Mouse (Mus musculus) forebrain, embryonic 16.5 days (tissue): Measurements from ENCODE around the gene B4galt4. TPM values are rescaled to one million over a fixed set of nuclear protein-coding genes. Genes with fewer than 3 reads are reported as not detected.

Experiments used
- ATAC-seq: fragments of 200-750 bp; cut with Nextera tagmentation; 2 replicates; pipeline ENCODE4 v1.8.0; 2017; ENCODE audit warnings: mild to moderate bottlenecking, moderate library complexity
- H3K27ac ChIP-seq: fragments of 300-500 bp; sonication (generic); 2 replicates; pipeline ENCODE4 v1.5.1; 2014; ENCODE audit warnings: low read length, control low read depth
- H3K27me3 ChIP-seq: fragments of 300-500 bp; sonication (generic); replicated peaks from 2 replicates; pipeline ENCODE4 v1.6.1; 2014; ENCODE audit warnings: low read length; ENCODE audit not compliant: control insufficient read depth, insufficient read depth
- H3K36me3 ChIP-seq: fragments of 300-500 bp; sonication (generic); 2 replicates; pipeline ENCODE4 v1.6.1; 2014; ENCODE audit not compliant: control insufficient read depth, insufficient read depth
- H3K4me1 ChIP-seq: fragments of 300-500 bp; sonication (generic); replicated peaks from 2 replicates; pipeline ENCODE4 v1.6.1; 2014; ENCODE audit warnings: low read length; ENCODE audit not compliant: control insufficient read depth, insufficient read depth
- H3K4me2 ChIP-seq: fragments of 300-500 bp; sonication (generic); 2 replicates; pipeline ENCODE4 v1.6.1; 2014; ENCODE audit warnings: mild to moderate bottlenecking, low read length, control low read depth
- H3K4me3 ChIP-seq: fragments of 300-500 bp; sonication (generic); replicated peaks from 2 replicates; pipeline ENCODE4 v1.5.1; 2014; ENCODE audit warnings: mild to moderate bottlenecking, low read length, control low read depth
- H3K9ac ChIP-seq: fragments of 300-500 bp; sonication (generic); replicated peaks from 2 replicates; pipeline ENCODE4 v1.6.1; 2014; ENCODE audit warnings: low read depth, low read length, control low read depth
- H3K9me3 ChIP-seq: fragments of 300-500 bp; sonication (generic); 2 replicates; pipeline ENCODE4 v1.6.1; 2016; ENCODE audit warnings: low read length; ENCODE audit not compliant: control insufficient read depth
- WGBS: fragments of 180-500 bp; shearing (Covaris S2); extraction: QIAGEN DNeasy Blood & Tissue Kit; methylation state at CpG from one replicate; pipeline ENCODE4 v1.1.7; 2014; 5-methylcytosine and 5-hydroxymethylcytosine counted together
- polyA plus RNA-seq: library from polyadenylated mRNA; unstranded; fragments of >200 nt; fragmentation: Nextera tagmentation; extraction: Ambion mirVana; gene quantifications from 2 replicates; pipeline ENCODE4 v1.2.1, GENCODE M21; 2015

The B4galt4 gene
- polyA plus RNA-seq, 1 experiment from 2014 or later, result 25.8 TPM

DNA sequence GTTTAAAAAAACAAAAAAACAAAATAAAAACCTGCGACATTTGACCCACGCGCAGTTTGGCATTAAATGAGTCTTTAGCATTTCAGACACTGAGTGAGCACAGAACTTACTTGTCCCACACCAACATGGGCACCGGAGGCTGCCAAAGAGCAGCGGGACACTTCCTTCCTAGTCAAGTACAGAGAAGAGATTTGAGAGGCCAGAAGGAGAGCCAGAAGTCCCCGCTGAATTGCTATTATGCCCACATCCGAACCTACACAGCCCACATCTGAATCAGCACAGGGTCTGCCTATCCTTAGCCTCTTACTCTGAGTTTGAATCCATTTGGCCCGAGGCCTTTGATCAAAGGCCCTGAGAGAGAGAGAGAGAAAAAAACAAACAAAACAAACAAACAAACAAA, 17.8 kb upstream of the B4galt4 start:
- H3K27me3 ChIP-seq, result no peaks in the 10 kb centered on the region
- no peak overlapping the region for H3K4me3 ChIP-seq
- H3K4me1 ChIP-seq, result no peaks in the 10 kb centered on the region
- no peaks in the 10 kb centered on the region for H3K9me3 ChIP-seq
- H3K36me3 ChIP-seq, result no peaks in the 10 kb centered on the region
- no peak overlapping the region for H3K9ac ChIP-seq
- H3K27ac ChIP-seq, result no peak overlapping the region
- WGBS, result 86% methylated on average over 8 of the region's 8 CpGs
- no peak for ATAC-seq
- H3K4me2 ChIP-seq, result no peak overlapping the region

DNA sequence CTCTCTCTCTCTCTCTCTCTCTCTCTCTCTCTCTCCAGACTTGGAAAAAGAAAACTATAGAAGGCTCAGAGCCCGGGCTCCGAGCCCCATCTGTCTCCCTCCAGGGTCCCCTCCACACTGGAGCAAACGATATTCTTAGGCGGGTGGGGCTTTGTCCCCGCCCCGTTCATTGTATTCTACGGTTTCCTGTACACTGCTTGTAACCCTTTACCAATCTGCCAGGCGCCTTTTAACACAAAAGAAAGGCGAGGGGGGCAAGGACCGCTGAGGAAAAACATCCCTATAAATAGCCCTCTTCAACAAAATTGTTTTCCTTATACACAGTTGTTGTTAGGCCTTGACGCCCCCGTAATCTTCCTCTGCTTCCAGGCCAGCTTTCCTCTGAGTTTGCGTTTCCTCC, 17.1 kb upstream of the B4galt4 start:
- no peak overlapping the region for H3K4me3 ChIP-seq
- no peaks in the 10 kb centered on the region for H3K4me1 ChIP-seq
- H3K27ac ChIP-seq, result no peak overlapping the region
- H3K9me3 ChIP-seq, result no peaks in the 10 kb centered on the region
- no peak overlapping the region for H3K9ac ChIP-seq
- 43% methylated on average over 13 of the region's 13 CpGs for WGBS
- no peaks in the 10 kb centered on the region for H3K27me3 ChIP-seq
- H3K36me3 ChIP-seq, result no peaks in the 10 kb centered on the region
- no peak for ATAC-seq
- H3K4me2 ChIP-seq, result no peak overlapping the region

DNA sequence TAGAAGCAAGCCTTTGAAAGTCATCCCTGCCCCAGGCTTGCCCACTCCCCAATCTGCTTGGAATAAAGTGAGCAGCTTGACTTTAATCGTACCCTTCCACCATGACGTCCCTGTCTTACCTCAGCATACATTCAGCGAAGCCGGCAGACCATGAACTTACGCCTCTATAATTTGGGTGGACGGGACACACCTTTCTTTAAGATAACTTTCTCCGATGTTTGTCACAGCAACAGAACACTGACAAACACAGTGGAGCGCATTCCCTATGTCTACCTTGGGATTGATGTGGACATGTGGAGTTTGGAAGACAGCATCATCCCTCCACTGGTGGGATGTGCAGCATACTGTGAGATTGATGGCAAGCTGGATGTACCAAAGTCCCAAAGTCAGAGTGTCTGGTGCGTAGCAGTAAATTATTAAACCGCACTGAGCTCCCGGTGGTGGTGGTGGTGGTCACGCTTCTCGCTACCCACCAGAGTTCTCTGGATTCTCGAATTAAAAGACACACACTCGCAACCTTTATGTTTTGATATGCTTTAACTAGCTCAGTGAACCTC, 13.4 kb upstream of the B4galt4 start:
- Histone ChIP-seq H3K36me3 (no peaks in the 10 kb centered on the region), H3K27ac (no peak overlapping the region), H3K27me3 (no peaks in the 10 kb centered on the region), H3K9me3 (no peaks in the 10 kb centered on the region), H3K4me2 (no peak overlapping the region), H3K4me1 (no peaks in the 10 kb centered on the region), H3K9ac (no peak overlapping the region), H3K4me3 (no peak overlapping the region)
- WGBS, result 96% methylated on average over 15 of the region's 15 CpGs
- no peak for ATAC-seq

- 89% methylated on average over 6 of the region's 6 CpGs for whole genome bisulfite sequencing
- no peak for ATAC-seq
- no peaks in the 10 kb centered on the region for H3K9me3 ChIP-seq
- H3K4me1 ChIP-seq, result no peaks in the 10 kb centered on the region
- no peak overlapping the region for H3K4me3 ChIP-seq
- H3K4me2 ChIP-seq, result no peak overlapping the region
- H3K27ac ChIP-seq, result no peak overlapping the region
- H3K9ac ChIP-seq, result no peak overlapping the region
- no peaks in the 10 kb centered on the region for H3K27me3 ChIP-seq
- H3K36me3 ChIP-seq, result no peaks in the 10 kb centered on the region
Measured at GRCm38 (mm10) chr16:38729139-38729538, 12.9 kb upstream of the B4galt4 start.

DNA sequence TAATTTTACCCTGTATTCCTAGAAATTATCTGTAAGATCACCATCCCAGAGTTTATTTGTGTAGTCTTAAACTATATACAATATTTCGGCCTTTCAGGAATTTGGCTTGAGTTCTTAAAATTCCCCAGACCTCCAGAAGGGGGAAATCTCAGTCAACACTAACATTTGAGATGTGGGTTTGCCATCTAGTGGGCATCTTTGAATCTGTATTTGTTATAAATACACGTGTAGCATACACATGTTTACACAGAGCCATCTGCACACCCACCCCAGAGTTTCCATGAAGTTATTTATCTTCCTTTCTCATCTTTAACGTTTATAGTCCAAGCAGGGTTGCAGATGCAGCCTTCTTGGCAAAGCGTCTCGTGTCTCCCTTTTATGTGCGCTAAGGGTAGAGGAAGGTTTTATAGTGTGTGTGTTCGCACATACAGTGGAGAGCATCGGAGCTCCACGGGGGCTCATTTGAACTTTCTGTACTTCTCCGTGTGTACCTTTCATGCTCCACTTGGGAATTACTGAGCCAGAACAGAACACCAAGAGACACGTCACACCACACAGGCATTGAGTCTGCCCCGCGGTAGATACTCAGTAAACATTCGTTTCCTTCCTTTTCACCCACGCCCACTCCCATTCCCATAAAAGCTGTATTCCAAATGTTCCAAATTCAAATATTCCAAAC, 12.3 kb upstream of the B4galt4 start:
- no peaks in the 10 kb centered on the region for H3K36me3 ChIP-seq
- WGBS, result 63% methylated on average over 15 of the region's 15 CpGs
- H3K4me1 ChIP-seq, result no peaks in the 10 kb centered on the region
- H3K4me2 ChIP-seq, result no peak overlapping the region
- H3K27me3 ChIP-seq, result no peaks in the 10 kb centered on the region
- H3K9me3 ChIP-seq, result no peaks in the 10 kb centered on the region
- no peak overlapping the region for H3K27ac ChIP-seq
- peak; percentile 86 for ATAC-seq
- no peak overlapping the region for H3K9ac ChIP-seq
- H3K4me3 ChIP-seq, result no peak overlapping the region

GRCm38 (mm10) chr16:38730921-38731320, 11.1 kb upstream of the B4galt4 start:
- 63% methylated on average over 8 of the region's 8 CpGs for WGBS
- ATAC-seq, result no peak
- no peak overlapping the region for H3K4me2 ChIP-seq
- no peaks in the 10 kb centered on the region for H3K36me3 ChIP-seq
- H3K9ac ChIP-seq, result no peak overlapping the region
- H3K4me1 ChIP-seq, result no peaks in the 10 kb centered on the region
- no peaks in the 10 kb centered on the region for H3K27me3 ChIP-seq
- no peak overlapping the region for H3K27ac ChIP-seq
- H3K9me3 ChIP-seq, result no peaks in the 10 kb centered on the region
- no peak overlapping the region for H3K4me3 ChIP-seq

DNA sequence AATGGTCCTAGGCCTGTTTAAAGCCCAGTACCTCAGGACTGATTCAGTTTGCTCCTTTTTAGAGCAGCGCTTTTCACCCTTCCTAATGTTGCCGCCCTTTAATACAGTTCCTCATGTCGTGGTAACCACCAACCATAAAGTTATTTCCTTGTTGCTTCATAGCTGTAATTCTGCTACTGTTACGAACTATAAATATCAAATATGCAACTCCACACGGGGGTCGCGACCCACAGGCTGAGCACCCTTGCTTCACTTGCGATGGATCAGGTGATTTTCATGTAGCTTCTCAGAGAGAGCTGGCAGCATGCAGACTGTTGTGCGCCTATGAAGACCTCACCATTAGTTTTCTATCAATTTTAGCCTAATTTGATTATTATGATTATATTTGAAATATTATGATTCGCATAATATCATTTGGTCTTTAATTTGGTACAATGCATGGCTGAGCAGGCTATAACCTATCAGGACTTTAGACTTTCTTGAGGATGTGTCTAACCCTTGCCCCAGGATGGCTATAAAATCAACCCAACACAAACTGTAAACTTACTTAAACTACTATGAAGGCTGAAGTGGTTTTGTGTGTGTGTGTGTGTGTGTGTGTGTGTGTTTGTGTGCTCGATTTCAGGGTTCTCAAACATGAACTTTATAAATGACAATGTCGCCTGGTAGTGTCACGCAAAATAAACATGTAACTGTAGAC, 710 bp upstream of the B4galt4 start:
- ATAC-seq, result no peak
- peak overlapping the region; percentile 75 for H3K4me3 ChIP-seq
- no peaks in the 10 kb centered on the region for H3K36me3 ChIP-seq
- WGBS, result 87% methylated on average over 13 of the region's 13 CpGs
- no peak overlapping the region for H3K27ac ChIP-seq
- peak overlapping the region; percentile 92; the same call in 1 of the 2 replicates for H3K9ac ChIP-seq
- peaks cover 3% of the 10 kb centered on the region; the same call in 1 of the 2 replicates for H3K4me1 ChIP-seq
- H3K27me3 ChIP-seq, result no peaks in the 10 kb centered on the region
- peak overlapping the region; percentile 73 for H3K4me2 ChIP-seq
- no peaks in the 10 kb centered on the region for H3K9me3 ChIP-seq

- H3K27me3 ChIP-seq, result no peaks in the 10 kb centered on the region
- no peaks in the 10 kb centered on the region for H3K9me3 ChIP-seq
- peak overlapping the region; percentile 73 for H3K4me2 ChIP-seq
- 0% methylated on average over 13 of the region's 13 CpGs for WGBS
- H3K4me3 ChIP-seq, result peak overlapping the region; percentile 75
- peaks cover 3% of the 10 kb centered on the region; the same call in 1 of the 2 replicates for H3K4me1 ChIP-seq
- peak overlapping the region; percentile 41 for H3K27ac ChIP-seq
- ATAC-seq, result peak; percentile 40
- peak overlapping the region; percentile 92 for H3K9ac ChIP-seq
- no peaks in the 10 kb centered on the region for H3K36me3 ChIP-seq
Measured at GRCm38 (mm10) chr16:38742659-38743131, 631 bp downstream of the B4galt4 start.

- Histone ChIP-seq H3K4me2 (no peak overlapping the region), H3K9me3 (no peaks in the 10 kb centered on the region), H3K27ac (no peak overlapping the region), H3K36me3 (no peaks in the 10 kb centered on the region), H3K27me3 (no peaks in the 10 kb centered on the region), H3K9ac (no peak overlapping the region), H3K4me1 (peaks cover 3% of the 10 kb centered on the region), H3K4me3 (no peak overlapping the region)
- WGBS, result 89% methylated on average over 10 of the region's 10 CpGs
- no peak for ATAC-seq
Measured at GRCm38 (mm10) chr16:38743941-38744673, 2.0 kb downstream of the B4galt4 start.
